Mouse (Mus musculus): ENCODE results near the gene Lrrc34. TPM values are rescaled to one million over a fixed set of nuclear protein-coding genes. Genes with fewer than 3 reads are reported as not detected.

Gene Lrrc34
- not detected for total RNA-seq (2021)
- long read RNA-seq, experiment 1, result 0 reads
- long read RNA-seq, experiment 2, result 0 reads

DNA sequence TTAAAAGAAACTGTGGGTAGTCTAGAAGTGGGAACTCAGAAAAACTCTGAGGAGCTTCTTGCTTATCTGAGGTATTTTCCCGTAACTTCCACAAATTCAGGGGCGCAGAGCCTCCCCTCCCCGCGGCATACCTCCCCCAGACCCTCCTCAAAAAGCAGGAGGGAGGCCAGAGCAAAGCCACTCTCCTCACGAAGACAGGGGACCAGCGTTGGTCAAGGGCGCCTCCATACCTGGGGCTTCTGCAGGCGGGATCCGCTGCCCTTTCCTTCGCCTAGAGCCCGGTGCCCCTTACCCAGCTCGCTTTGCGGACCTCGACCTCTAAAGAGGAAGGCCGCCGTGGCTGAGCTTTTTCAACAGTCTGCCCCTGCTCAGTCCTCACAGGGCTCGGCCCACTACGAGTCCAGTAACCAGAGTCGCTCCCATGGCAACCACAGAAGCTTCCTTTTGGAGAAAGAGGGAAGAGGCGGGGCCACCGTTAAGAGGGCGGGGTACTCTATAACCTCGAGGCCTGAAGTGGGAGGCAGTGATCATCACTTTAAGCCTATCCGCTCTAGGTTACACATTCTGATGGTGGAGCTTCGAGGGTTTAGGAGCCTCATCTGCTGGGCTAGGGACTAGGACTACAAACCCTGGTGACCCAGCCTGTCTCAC, at the start of gene Lrrc34:
Lrrc34 (minus strand) TSS at position 430 of the 651 bp plus-strand sequence.
- peak; percentile 18 to 47 for DNase-seq (ENCODE audit: low spot score in 2 of 2)

DNA sequence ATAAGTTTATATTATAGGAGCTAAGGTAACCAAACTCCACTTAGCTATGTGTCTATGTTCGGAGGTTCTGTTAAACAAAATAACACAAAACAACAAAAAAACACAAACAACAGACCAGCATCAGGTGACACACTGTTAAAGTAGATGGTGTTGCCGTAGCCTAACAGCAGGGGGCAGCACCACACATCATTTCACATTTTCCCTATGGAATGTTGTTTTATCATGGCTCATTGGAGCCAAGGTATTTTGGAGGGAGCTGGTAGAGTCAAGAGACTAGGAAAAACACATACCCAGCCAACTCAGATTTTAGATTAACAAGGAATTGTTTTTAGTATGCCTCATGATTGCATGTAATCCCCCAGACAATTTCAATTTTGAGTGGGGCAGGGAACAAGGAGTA, 48.7 kb upstream of the Lrrc34 start:
- DNase-seq (ENCODE audit: low spot score in 2 of 2), result peak; percentile 29 to 45

DNA sequence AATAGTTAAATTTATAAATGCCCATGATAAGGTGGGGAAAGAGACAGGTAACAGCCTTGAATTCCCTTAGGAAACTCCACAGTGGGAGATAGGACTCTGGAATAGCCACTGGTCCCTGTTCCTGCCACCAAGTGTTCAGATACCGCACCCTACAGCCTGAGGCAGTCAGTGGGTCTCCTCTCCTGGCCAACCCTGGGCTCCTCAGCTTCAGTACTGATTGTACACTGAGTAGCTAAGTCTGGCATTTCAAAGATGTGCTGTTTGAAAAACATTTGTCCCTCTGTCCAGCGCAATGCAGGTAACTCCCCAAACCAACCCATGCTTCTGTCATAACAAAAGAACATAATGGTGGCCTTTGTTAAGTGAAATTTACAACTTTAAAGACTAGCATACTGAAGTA, 48.0 kb upstream of the Lrrc34 start:
- no peak for DNase-seq (ENCODE audit: low spot score in 2 of 2)

DNA sequence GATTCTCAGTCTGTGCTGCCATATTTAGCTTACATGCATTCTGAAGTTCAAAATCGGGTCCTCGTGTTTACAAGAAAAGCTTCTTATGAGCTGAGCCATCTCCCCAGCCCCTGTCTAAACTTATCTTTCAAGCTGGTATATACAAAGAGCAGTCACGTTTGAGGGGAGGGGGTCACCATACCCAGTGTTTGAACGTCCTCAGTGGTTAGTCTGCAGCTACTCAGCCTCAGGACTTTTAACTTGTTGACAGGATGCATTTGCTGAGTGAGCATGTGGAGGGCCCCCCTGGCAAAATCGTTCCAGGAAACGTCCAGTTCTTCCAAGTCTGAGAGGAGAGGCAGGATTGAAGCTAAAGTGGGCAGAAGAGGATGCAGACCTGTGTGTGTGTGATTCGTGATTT, 43.3 kb upstream of the Lrrc34 start:
- DNase-seq (ENCODE audit: low spot score in 2 of 2), result no peak

DNA sequence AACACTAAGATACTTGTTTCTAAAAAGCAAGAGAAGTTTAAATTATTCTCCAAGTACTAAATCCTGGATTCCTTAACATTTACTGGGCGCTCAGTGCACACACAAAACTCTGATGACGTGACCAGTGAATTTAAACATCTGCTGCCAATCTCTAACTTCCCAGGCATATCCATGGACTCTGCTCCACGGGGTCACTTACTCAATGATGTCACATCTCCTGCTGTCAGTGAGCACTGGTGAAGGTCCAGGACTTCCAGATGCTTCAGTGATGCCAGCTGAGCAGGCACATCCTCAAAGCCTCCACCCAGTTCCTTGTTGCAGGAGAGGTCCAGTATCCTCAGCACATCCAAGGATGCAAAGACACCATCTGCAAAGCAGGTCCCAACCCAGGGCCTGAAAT, 39.5 kb upstream of the Lrrc34 start:
- no peak for DNase-seq (ENCODE audit: low spot score in 2 of 2)

DNA sequence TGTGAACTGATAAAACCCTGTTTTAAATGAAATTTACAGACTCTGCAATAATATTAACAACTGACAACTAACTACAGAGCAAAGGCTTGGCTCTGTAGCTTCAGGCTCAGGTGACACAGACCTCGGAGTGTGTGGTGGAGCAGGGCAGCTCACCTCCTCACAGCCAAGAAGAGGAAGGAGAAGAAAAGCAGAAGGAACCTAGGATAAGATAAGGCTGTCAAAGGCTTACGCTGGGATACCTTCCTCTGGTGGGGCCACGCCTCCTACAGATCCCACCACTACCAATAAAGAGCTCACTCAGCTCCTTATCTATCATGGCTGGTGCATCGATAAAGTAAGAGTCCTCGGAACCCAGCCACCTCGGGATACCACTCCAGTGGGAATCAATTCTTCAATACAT, 35.5 kb upstream of the Lrrc34 start:
- no peak for DNase-seq (ENCODE audit: low spot score in 2 of 2)

DNA sequence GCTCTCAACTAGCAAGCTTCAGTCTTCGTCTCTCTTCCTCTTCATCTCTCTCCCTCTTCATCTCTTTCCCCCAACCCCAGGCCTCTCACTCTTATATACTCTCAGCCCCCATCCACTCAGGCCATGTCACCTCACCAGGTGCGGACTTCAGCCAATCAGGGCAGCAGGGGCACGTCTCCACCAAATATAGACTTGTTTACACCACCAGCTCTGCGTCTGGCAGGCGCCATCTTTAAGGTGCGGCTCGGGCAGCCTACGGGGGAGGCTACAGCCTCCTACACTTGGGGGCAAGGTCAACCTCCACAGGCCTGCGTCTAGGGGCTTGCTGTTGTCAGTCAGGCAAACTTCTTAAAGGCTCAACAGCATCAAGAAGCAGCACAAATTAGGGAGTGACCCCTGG, 10.8 kb upstream of the Lrrc34 start:
- DNase-seq (ENCODE audit: low spot score in 2 of 2), result no peak

DNA sequence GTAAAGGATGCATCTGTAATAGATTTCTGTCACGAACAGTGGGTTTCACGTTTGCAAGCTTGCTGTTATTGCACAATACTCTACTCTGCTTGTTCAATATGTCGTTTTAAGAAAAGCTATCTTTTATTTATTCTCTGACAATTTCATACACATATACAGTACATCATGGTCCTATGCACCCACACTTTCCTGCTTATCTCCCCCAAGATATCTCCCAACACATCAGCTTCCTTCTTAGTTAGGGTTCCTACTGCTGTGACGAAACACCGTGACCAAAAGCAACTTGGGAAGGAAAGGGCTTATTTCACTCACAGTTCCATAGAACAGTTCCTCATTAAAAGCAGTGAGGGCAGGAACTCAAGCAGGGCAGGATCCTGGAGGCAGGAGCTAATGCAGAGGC, 8.3 kb upstream of the Lrrc34 start:
- no peak for DNase-seq (ENCODE audit: low spot score in 2 of 2)

DNA sequence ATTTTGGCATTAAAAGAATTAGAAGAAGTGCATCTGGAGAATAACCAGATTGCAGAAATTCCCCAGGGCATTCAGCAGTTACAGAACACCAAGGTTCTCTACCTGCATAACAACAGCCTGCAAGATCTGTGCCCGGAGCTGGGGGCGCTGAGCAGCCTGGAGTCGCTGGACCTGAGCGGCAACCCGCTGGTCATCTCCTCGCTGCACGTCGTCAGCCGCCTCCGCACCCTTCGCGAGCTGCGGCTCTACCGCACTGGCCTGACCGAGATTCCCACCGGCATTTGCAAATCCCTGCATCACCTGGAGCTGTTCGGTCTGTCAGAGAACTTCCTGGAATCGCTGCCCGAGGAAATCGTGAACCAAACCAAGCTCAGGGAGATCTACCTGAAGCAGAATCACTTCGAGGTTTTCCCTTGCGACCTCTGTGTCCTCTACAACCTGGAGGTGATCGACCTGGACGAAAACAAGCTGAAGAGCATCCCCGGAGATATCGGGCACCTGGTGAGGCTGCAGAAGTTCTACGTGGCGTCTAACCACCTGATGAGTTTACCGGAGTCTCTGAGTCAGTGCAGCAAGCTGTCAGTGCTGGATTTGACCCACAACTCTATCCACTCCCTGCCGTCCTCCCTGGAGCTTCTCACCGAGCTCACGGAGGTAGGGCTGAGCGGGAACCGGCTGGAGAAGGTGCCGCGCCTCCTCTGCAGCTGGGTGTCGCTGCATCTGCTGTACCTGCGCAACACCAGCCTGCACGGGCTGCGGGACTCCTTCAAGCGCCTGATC, 2.6 kb upstream of the Lrrc34 start:
- DNase-seq (ENCODE audit: low spot score in 2 of 2), result no peak

DNA sequence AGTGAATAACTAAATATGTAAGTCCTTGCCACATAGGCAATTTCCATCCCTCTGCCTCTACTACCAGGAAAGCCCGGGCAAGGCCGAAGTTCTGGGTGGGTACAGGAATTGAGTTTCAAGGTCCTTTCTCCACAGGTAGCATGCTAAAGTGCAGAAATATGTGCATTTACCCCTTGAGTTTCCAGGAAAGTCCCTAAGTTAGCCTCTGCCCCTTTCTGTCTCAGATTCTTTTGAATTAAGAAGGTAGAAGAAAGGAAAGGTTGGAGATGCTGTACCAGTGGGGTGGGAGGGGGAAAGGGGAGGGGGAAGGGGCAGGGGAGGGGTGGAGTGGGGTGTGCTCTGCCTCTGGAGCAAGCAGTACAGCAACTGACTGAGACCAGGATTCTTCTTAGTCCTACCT, 797 bp upstream of the Lrrc34 start:
- DNase-seq (ENCODE audit: low spot score in 2 of 2), result no peak

DNA sequence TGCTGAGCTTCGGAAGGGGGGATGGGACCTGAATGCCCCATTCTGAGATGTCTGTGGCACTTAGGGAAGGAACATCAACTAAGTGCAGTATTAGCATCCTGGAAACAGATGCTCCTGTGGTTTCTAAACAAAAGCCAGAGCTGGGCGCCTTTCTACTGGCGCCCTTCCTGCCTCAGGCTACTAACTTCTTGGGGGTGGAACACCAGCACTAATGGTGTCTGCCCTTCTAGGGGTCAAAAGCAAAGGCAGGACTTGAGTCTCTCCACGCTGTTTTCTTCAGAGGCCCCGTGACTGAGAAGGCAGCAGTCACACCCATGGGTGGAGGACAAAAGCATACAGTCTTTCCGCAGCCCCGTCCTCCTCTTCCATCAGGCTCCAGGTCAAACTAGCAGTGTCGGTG, 908 bp downstream of the Lrrc34 start:
- DNase-seq (ENCODE audit: low spot score in 2 of 2), result no peak

DNA sequence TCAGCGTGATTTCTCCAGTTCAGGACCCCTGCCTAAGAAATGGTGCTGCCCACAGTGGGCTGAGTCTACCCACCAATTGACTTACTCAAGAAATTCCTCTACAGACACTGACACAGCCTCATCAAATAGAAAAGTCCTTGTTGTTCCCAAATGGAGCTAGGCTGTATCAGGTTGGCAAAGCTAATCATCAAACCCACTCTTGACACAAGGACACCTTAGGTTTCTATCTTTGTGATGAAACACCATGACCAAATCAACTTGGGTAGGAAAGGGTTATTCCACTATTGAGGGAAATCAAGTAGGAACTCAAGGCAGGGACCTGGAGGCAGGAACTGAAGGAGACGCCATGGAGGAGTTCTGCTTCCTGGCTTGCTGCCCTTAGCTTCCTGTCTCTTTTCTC, 3.5 kb downstream of the Lrrc34 start, which contains the start of gene Lrriq4:
Lrriq4 (plus strand) TSS at position 301 of the 400 bp plus-strand sequence.
- DNase-seq (ENCODE audit: low spot score in 2 of 2), result no peak

DNA sequence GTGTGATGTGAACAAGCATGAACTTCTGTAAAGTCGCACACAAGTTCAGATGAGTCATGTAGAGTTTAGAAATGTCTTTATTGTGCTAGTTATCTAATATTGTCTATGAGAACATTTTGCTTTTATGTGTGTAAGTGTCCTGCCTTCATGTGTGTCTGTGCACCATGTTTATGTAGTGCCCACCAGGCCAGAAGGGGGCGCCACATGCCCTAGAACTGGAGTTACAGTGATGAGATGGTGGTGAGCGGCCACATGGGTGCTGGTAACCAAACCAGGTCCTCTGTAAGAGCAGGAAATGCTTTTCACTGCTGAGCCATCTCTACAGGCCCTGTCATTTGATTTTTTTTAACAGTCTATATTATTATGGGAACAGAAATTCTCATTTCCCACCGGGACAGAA, 12.0 kb downstream of the Lrrc34 start:
- DNase-seq (ENCODE audit: low spot score in 2 of 2), result no peak

DNA sequence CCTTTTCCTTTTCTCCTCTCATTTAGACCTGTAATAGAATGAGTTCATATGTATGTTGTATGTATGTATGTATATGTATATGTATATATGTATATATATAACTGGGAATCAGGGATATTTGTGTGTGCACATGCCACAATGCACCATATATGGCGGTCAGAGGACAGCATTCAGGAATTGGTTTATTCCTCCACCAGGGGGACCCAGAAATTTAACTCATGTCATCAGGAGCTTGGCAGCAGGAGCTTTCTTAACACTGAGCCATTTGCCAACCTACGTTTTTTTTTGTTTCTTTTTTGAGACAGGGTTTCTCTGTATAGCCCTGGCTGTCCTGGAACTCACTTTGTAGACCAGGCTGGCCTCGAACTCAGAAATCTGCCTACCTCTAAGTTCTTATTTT, 14.0 kb downstream of the Lrrc34 start:
- no peak for DNase-seq (ENCODE audit: low spot score in 2 of 2)

DNA sequence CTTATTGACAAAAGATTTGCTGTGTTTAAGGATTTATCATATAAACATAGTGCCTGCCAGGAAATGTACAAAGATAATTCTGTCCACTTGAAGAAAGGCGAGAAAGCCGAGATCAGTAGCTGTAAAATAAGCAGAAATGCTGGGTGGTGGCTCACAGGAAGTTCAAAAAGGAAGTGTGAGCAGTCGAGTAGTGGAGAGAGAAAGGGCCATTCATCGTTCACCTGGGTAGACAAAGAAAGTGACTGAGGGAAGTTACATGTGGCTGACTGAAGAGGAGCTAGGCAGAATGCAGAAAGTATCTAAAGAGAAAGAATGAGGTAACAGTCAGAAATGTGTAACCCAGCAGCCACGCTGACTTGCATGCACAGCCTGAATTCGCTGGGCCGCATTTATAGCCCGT, 27.5 kb downstream of the Lrrc34 start:
- DNase-seq (ENCODE audit: low spot score in 2 of 2), result no peak

DNA sequence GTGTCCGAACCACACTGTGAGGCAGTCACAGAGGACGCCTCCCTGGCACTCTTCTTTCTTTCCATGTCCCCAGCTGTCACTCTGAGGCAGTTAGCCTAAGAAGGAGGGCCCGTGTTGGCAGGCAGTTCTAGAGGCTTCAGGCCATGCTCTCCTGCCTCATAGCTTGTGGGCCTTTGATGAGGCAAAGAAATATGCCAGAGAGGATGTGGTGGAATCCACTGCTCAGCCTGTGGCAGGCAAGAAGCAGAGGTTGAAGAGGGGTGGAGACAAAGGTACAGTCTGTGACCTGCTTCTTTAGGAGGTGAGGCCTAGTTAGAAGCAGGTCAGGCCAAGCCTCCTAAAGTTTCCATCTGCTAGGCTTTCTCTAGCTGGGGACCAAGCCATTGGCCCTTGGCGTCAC, 36.7 kb downstream of the Lrrc34 start:
- no peak for DNase-seq (ENCODE audit: low spot score in 2 of 2)

DNA sequence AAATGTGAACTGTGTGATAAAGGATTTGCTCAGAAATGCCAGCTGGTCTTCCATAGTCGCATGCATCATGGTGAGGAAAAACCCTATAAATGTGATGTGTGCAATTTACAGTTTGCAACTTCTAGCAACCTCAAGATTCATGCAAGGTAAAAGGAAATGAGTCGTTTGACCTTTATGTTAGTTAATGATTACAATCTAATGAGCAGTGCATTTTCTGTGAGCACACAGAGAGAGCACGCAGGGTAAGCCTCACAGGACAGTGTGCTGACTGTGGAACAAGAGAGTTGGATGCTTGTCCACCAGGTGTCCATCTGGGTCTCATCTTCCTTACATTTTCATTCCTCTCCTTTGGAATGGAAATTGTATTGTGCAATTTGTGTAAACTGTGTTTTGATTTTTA, 38.7 kb downstream of the Lrrc34 start:
- no peak for DNase-seq (ENCODE audit: low spot score in 2 of 2)

DNA sequence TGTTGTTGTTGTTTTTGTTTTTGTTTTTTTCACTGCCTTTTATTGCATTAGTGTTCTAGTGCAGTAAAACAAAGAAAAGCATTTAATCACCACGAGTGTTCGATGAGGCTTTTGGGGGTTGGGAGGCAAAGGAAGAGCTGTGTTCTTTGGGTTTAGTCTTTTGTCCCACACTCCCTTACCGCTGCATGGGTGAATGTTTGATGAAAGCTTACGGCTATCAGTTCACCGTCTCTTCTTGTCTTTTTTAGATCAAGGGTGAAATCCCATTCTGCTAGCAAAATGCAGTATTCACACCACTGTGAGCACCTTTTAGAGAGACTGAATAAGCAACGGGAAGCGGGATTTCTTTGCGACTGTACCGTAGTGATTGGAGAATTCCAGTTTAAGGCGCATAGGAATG, 44.4 kb downstream of the Lrrc34 start:
- no peak for DNase-seq (ENCODE audit: low spot score in 2 of 2)

DNA sequence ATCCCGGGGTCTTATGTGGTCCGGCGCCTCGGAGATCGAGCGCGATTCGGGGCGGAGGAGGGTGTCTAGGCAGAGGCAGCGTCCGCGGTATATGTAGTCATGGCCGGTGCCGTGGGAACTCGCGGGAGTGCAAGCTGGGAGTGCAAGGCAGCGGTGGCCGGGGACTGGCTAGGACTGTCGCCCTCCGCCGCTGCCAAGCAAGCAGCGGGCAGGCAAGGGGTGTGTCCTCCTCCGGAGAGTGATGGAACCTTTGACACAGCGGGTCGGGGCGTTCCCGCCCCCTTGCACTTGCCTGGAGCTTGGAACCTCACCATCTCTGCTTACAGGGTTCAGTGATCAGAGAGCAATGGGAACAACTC, 45.0 kb downstream of the Lrrc34 start:
- DNase-seq (ENCODE audit: low spot score in 2 of 2), result peak in 1 of 2 experiments; percentile 47

DNA sequence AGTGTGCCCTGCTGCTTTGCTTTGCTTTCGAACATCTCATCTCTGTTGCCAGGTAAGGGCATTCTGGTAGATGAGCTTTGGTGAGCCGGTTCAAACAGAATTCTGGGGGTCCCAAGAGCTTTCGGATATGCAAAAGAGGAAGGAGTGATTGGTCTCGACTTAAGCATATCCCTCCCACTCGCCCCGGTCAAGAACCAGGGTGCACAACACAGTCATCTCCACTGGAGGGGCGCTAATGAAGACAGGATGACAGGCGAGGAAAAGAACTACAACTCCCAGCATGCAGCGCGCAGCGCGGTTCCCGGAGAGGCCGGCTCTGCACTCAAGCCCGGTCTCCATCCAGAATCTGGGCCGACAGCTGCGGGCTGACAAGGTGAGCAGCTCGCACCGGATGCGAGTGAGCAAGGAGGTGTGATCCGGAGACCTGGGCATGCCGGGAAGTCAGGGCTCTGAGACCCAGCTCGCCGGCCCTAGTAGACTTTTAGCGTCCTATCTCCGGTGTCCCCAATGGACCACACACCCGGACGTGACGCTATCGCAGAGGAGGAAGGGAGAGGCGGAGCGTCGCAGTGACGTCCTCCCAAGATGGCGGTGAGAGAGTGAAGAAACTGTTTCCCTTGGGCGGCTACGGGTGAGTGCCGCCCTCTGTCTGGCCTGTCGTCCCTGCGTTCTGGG, 45.5 kb downstream of the Lrrc34 start, which contains the start of gene Mynn:
Mynn (plus strand) TSS at position 1 of the 675 bp plus-strand sequence.
- peak; percentile 83 to 98 for DNase-seq (ENCODE audit: low spot score in 2 of 2)

DNA sequence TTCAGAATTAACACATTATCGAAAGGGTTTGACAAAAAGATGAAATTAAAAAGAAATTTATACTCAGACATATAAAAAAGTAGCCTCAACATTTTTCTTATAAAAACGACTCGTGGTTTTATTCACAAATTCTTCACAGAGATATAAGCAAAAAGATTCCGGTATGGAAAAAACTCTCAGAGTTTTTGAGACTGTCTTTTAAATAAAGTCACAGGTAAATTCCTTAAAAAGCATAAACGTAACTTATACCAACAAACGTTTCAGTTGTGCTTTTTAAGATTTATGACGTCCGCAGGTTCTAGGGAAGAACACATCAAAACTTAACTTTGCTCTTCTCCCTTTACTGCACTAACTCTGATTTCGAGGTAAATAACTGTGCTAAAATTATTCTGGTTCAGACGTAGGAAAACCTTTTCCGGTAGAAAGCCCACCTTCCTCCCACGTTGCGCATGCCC, 46.0 kb downstream of the Lrrc34 start:
- no peak for DNase-seq (ENCODE audit: low spot score in 2 of 2)

DNA sequence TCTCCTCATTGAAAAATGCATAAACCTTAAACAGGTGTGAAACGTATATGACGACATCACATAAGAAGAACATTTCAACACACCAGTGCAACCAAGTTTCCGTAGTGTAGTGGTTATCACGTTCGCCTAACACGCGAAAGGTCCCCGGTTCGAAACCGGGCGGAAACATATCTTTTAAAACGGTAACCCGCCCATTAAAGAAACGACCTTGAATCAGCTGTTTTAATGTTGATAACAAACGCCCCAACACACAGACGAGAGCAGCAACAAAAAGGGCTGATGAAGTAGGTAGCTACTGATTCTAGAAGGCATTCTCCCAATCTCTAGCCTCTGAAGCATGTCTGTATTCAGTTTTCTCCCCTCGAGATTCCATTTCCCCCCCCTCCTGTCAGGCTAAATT, 46.5 kb downstream of the Lrrc34 start:
- DNase-seq (ENCODE audit: low spot score in 2 of 2), result peak; percentile 43 to 71

All from gastrocnemius, postnatal 4 days (tissue).